In the genomic region with DNA sequence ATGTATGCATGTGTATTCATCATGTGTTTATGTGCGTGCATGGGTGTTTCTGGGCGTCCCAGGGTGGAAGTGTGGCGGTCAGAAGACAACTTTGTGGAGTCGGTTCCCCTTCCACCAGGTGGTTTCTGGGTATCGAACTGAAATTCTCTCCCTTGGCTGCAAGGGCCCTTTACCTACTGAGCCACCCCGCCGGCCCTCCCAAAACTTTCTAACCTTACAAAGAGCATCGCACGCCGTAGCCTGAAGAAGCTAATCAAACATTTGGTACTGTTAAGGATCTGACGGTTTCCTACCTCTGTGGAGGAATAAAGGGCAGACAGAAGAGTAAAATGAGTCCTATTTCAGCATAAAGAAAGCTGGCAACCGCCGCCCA, we compare ENCODE assay signal across 8 mouse cellular contexts. TPM values are rescaled to one million over a fixed set of nuclear protein-coding genes. Genes with fewer than 3 reads are reported as not detected.
DNase-seq lines count a peak whose midpoint lies in the region; ATAC-seq and TF ChIP-seq lines count a peak whose summit lies in the region.

No protein-coding gene starts in this region.

- H3K9ac ChIP-seq in kidney, embryonic 14.5 days (ENCODE audit: low read depth, low read length): peak overlapping the region; percentile 86
- peak overlapping the region; percentile 70 for H3K9ac ChIP-seq in forebrain, embryonic 12.5 days
- H3K9ac ChIP-seq in intestine, embryonic 15.5 days: peak overlapping the region; percentile 65

- DNase-seq in kidney, adult 18-20 months: no peak
- no peak for DNase-seq in Patski (ENCODE audit: low read depth, low spot score)
- DNase-seq in splenic B cell, adult 2 months (ENCODE audit: low read depth, low spot score): peak; percentile 69
- no peak for DNase-seq in layer of hippocampus, adult 11-12 months (ENCODE audit: low spot score)

- ATAC-seq in kidney, embryonic 14.5 days (ENCODE audit: low FRiP score, low TSS enrichment): peak; percentile 63; the same call in 1 of the 2 replicates
- ATAC-seq in Patski: peak; percentile 21
- peak; percentile 9; the same call in 1 of the 2 replicates for ATAC-seq in forebrain, embryonic 12.5 days (ENCODE audit: low FRiP score)
- peak; percentile 59 for ATAC-seq in intestine, embryonic 15.5 days

- WGBS in kidney, embryonic 14.5 days: 13% methylated on average over 13 of the region's 13 CpGs
- WGBS in forebrain, embryonic 12.5 days: 11% methylated on average over 13 of the region's 13 CpGs
- WGBS in intestine, embryonic 15.5 days: 8% methylated on average over 13 of the region's 13 CpGs

- POLR2A ChIA-PET in Patski (lab: Charles Lee): interaction anchor here (1.0 kb wide), 1 partner anchor 20 kb away, joined by 3 read pairs; a partner anchor contains a TSS

- TF ChIP-seq CTCF in Patski (IDR thresholded peaks at IDR 0.05): no peak

- H3K27me3 ChIP-seq in kidney, embryonic 14.5 days (ENCODE audit: control insufficient read depth, insufficient read depth, low read length): no peaks in the 10 kb centered on the region
- H3K27me3 ChIP-seq in Patski: no peaks in the 10 kb centered on the region
- H3K27me3 ChIP-seq in forebrain, embryonic 12.5 days: no peaks in the 10 kb centered on the region
- no peaks in the 10 kb centered on the region for H3K27me3 ChIP-seq in intestine, embryonic 15.5 days (replicated peaks)
- no peaks in the 10 kb centered on the region for H3K27me3 ChIP-seq in megakaryocyte, embryonic 14.5 days (replicated peaks)
- no peaks in the 10 kb centered on the region for H3K27me3 ChIP-seq in splenic B cell, adult 2 months (ENCODE audit: control insufficient read depth, insufficient read depth, low read length, poor library complexity, severe bottlenecking)

- 0 out of 2 replicates have a peak, but pooled peaks cover 4% of the 10 kb centered on the region for H3K4me1 ChIP-seq in kidney, embryonic 14.5 days (ENCODE audit: control insufficient read depth, insufficient read depth, low read length)
- H3K4me1 ChIP-seq in forebrain, embryonic 12.5 days: peaks cover 4% of the 10 kb centered on the region; the same call in 1 of the 2 replicates
- H3K4me1 ChIP-seq in intestine, embryonic 15.5 days (replicated peaks): peaks cover 2% of the 10 kb centered on the region; the same call in 1 of the 2 replicates
- H3K4me1 ChIP-seq in megakaryocyte, embryonic 14.5 days: peaks cover 56% of the 10 kb centered on the region

- no peaks in the 10 kb centered on the region for H3K9me3 ChIP-seq in kidney, embryonic 14.5 days (ENCODE audit: control insufficient read depth, low read length)
- no peaks in the 10 kb centered on the region for H3K9me3 ChIP-seq in forebrain, embryonic 12.5 days
- H3K9me3 ChIP-seq in intestine, embryonic 15.5 days: no peaks in the 10 kb centered on the region
- H3K9me3 ChIP-seq in megakaryocyte, embryonic 14.5 days: no peaks in the 10 kb centered on the region

- peak overlapping the region; percentile 55 for H3K27ac ChIP-seq in kidney, embryonic 14.5 days (ENCODE audit: low read depth, low read length)
- no peak overlapping the region for H3K27ac ChIP-seq in forebrain, embryonic 12.5 days
- H3K27ac ChIP-seq in intestine, embryonic 15.5 days: 0 out of 2 replicates have a peak overlapping the region, but pooled peaks have one; percentile 25

- no peaks in the 10 kb centered on the region for H3K36me3 ChIP-seq in kidney, embryonic 14.5 days (ENCODE audit: control insufficient read depth, insufficient read depth, low read length)
- H3K36me3 ChIP-seq in forebrain, embryonic 12.5 days (replicated peaks): no peaks in the 10 kb centered on the region
- no peaks in the 10 kb centered on the region for H3K36me3 ChIP-seq in intestine, embryonic 15.5 days
- peaks cover 30% of the 10 kb centered on the region for H3K36me3 ChIP-seq in megakaryocyte, embryonic 14.5 days (replicated peaks; ENCODE audit: low read length)
- H3K36me3 ChIP-seq in splenic B cell, adult 2 months (ENCODE audit: control insufficient read depth, insufficient read depth, low read length, poor library complexity, severe bottlenecking): no peaks in the 10 kb centered on the region

- in situ Hi-C loops in Patski (cut with MboI; ENCODE audit: low pct_unique_long_range_greater_than_20kb): no loop called here

- CTCF ChIA-PET in Patski (lab: Charles Lee): no interaction called here

- peak overlapping the region; percentile 81 for H3K4me2 ChIP-seq in kidney, embryonic 14.5 days (replicated peaks; ENCODE audit: low read depth, low read length)
- H3K4me2 ChIP-seq in forebrain, embryonic 12.5 days: peak overlapping the region; percentile 74
- peak overlapping the region; percentile 88 for H3K4me2 ChIP-seq in intestine, embryonic 15.5 days (replicated peaks)

- peak overlapping the region; percentile 62 for H3K4me3 ChIP-seq in kidney, embryonic 14.5 days (ENCODE audit: low read length)
- peak overlapping the region; percentile 64 for H3K4me3 ChIP-seq in forebrain, embryonic 12.5 days (replicated peaks)
- peak overlapping the region; percentile 59 for H3K4me3 ChIP-seq in intestine, embryonic 15.5 days (replicated peaks)
- peak overlapping the region; percentile 94 for H3K4me3 ChIP-seq in megakaryocyte, embryonic 14.5 days (replicated peaks)

RNA-seq across cellular contexts. Expression of a gene that starts 0.5 kb away (rescaled TPM):
- 33.4 and 33.9 TPM in 2 replicates for polyA plus RNA-seq in kidney, embryonic 14.5 days (2014; fragmentation: Nextera tagmentation; extraction: Ambion mirVana)
- polyA plus RNA-seq in Patski (2021): 28.3 TPM
- 28.7 and 29.5 TPM in 2 replicates for polyA plus RNA-seq in forebrain, embryonic 12.5 days (2016; fragmentation: Nextera tagmentation; extraction: Ambion mirVana)
- polyA plus RNA-seq in intestine, embryonic 15.5 days (2015; fragmentation: Nextera tagmentation; extraction: Ambion mirVana): 34.1 and 41.7 TPM in 2 replicates
- 8.4 TPM in 1 of 2 replicates, not detected in the other for polyA plus RNA-seq in megakaryocyte, embryonic 14.5 days (2012; ENCODE audit: insufficient read depth, low replicate concordance)

RNA-seq across cellular contexts. Expression of a gene that starts 20.7 kb away (rescaled TPM):
- 12.4 and 15.8 TPM in 2 replicates for polyA plus RNA-seq in kidney, embryonic 14.5 days (2014; fragmentation: Nextera tagmentation; extraction: Ambion mirVana)
- 10.0 TPM for polyA plus RNA-seq in Patski (2021)
- 7.4 and 9.5 TPM in 2 replicates for polyA plus RNA-seq in forebrain, embryonic 12.5 days (2016; fragmentation: Nextera tagmentation; extraction: Ambion mirVana)
- polyA plus RNA-seq in intestine, embryonic 15.5 days (2015; fragmentation: Nextera tagmentation; extraction: Ambion mirVana): 9.1 and 10.2 TPM in 2 replicates
- 7.9 and 10.6 TPM in 2 replicates for polyA plus RNA-seq in megakaryocyte, embryonic 14.5 days (2012; ENCODE audit: insufficient read depth, low replicate concordance)

RNA-seq across cellular contexts. Expression of a gene that starts 20.7 kb away (rescaled TPM):
- polyA plus RNA-seq in kidney, embryonic 14.5 days (2014; fragmentation: Nextera tagmentation; extraction: Ambion mirVana): 26.2 and 37.4 TPM in 2 replicates
- 26.9 TPM for polyA plus RNA-seq in Patski (2021)
- polyA plus RNA-seq in forebrain, embryonic 12.5 days (2016; fragmentation: Nextera tagmentation; extraction: Ambion mirVana): 30.2 and 30.8 TPM in 2 replicates
- polyA plus RNA-seq in intestine, embryonic 15.5 days (2015; fragmentation: Nextera tagmentation; extraction: Ambion mirVana): 26.9 and 29.2 TPM in 2 replicates
- polyA plus RNA-seq in megakaryocyte, embryonic 14.5 days (2012; ENCODE audit: insufficient read depth, low replicate concordance): 0.56 TPM in 1 of 2 replicates, not detected in the other

Comparison
In these comparisons a context has a peak if more than half of its experiments do, and no peak if none do; other contexts are left out.
1. ATAC-seq: peak in every context shown above with its lines; median percentile 63 in kidney, embryonic 14.5 days; 59 in intestine, embryonic 15.5 days; 21 in Patski; 9 in forebrain, embryonic 12.5 days.
2. RNA of a gene that starts 20.7 kb away (polyA plus RNA-seq): 26.2 to 37.4 TPM in kidney, embryonic 14.5 days, 30.2 to 30.8 TPM in forebrain, embryonic 12.5 days, 26.9 to 29.2 TPM in intestine, embryonic 15.5 days and 26.9 TPM in Patski (single experiment); 0.56 TPM in megakaryocyte, embryonic 14.5 days; every median in the first group is over 10 times any median in the second.
3. Peak in every context shown above with its lines, with median percentiles within 50 percentile points of each other: H3K4me2 ChIP-seq, H3K4me3 ChIP-seq and H3K9ac ChIP-seq.